Mouse (Mus musculus): ENCODE data around the gene Trpm2. TPM values are rescaled to one million over a fixed set of nuclear protein-coding genes. Genes with fewer than 3 reads are reported as not detected.

The Trpm2 gene
- polyA plus RNA-seq, 1 experiment from 2014 or later: 1.5 TPM

DNA sequence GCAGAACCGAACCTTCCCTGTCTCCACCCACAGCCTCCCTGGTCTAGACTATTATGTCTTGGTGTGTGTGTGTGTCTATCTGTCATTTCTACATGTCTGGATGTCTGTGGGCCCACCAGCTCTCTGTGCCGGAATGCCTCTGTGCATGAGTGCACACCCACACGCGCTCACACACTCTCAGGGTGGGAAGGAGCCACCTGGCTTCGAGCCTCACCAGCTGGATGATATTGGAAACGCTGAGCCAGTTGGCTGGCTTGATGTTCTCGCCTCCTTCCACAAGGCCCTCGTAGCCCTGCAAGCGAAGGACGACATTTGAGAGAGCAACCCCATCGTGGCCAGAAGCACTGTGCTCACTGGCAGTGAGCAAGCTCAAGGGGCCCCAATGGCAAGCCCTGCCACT is 31.4 kb upstream of the Trpm2 start:
- peaks cover 76% of the 10 kb centered on the region for H3K36me3 ChIP-seq (ENCODE audit: control insufficient read depth, insufficient read depth, low read length)
- peaks cover 7% of the 10 kb centered on the region; the same call in 1 of the 2 replicates for H3K4me1 ChIP-seq (ENCODE audit: control insufficient read depth, insufficient read depth, low read length)
- WGBS: 88% methylated on average over 11 of the region's 11 CpGs
- H3K27me3 ChIP-seq (ENCODE audit: control insufficient read depth, insufficient read depth, low read length): no peaks in the 10 kb centered on the region
- no peak for ATAC-seq (ENCODE audit: insufficient number of reproducible peaks, insufficient read depth, low FRiP score, low read depth)
- H3K27ac ChIP-seq (ENCODE audit: low read length): no peak overlapping the region
- H3K9ac ChIP-seq (replicated peaks; ENCODE audit: low read depth, low read length): no peak overlapping the region
- no peak overlapping the region for H3K4me3 ChIP-seq (ENCODE audit: low read depth, low read length)
- no peaks in the 10 kb centered on the region for H3K9me3 ChIP-seq (ENCODE audit: control insufficient read depth, low read depth, low read length)
- no peak overlapping the region for H3K4me2 ChIP-seq (replicated peaks; ENCODE audit: low read depth, low read length)

DNA sequence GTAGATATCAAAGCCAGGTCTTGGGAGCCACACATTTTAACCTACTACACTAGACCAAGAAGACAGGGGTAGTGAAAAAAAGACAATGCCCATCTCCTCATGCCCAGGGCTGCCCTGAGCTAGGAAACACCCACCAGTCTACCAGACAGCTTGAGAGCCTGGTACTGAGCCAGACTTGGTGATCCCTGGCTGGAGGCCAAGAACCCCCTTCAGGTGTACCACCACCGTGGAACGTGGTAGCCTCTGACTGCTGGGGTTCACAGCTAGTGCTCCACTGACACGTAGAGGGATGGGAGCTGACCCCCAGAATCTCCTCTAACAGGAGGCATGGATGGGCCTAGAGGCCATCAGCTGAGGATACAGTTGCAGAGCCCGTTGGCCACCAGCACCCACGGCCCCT is 29.8 kb upstream of the Trpm2 start:
- Histone ChIP-seq H3K4me3 (ENCODE audit: low read depth, low read length) (no peak overlapping the region), H3K4me1 (ENCODE audit: control insufficient read depth, insufficient read depth, low read length) (no peaks in the 10 kb centered on the region), H3K4me2 (replicated peaks; ENCODE audit: low read depth, low read length) (no peak overlapping the region), H3K27me3 (ENCODE audit: control insufficient read depth, insufficient read depth, low read length) (no peaks in the 10 kb centered on the region), H3K36me3 (ENCODE audit: control insufficient read depth, insufficient read depth, low read length) (peaks cover 80% of the 10 kb centered on the region), H3K9ac (replicated peaks; ENCODE audit: low read depth, low read length) (no peak overlapping the region), H3K27ac (ENCODE audit: low read length) (no peak overlapping the region), H3K9me3 (ENCODE audit: control insufficient read depth, low read depth, low read length) (no peaks in the 10 kb centered on the region)
- whole genome bisulfite sequencing: 92% methylated on average over 5 of the region's 5 CpGs
- no peak for ATAC-seq (ENCODE audit: insufficient number of reproducible peaks, insufficient read depth, low FRiP score, low read depth)

DNA sequence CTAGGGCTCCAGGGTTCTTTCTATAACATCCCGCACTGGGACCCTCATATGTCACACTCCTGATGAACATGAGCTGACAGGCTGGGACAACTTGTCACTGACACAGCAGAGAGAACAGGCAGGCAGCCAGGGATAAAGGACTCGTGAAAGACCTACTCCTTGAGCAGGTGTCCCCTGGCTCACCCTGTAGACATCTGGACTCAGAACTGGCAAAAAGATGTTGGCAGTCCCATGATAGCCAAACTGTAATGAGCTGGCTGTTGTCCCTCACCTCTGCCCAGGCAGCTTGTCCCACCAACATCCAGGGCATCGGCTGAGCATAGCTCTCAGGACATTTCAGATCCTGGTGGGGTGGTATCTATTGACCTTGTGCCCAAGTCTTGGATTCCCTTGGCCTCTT is 25.3 kb upstream of the Trpm2 start:
- no peak for ATAC-seq (ENCODE audit: insufficient number of reproducible peaks, insufficient read depth, low FRiP score, low read depth)
- Histone ChIP-seq H3K9ac (replicated peaks; ENCODE audit: low read depth, low read length) (no peak overlapping the region), H3K4me3 (ENCODE audit: low read depth, low read length) (no peak overlapping the region), H3K4me2 (replicated peaks; ENCODE audit: low read depth, low read length) (no peak overlapping the region), H3K4me1 (ENCODE audit: control insufficient read depth, insufficient read depth, low read length) (no peaks in the 10 kb centered on the region), H3K9me3 (ENCODE audit: control insufficient read depth, low read depth, low read length) (no peaks in the 10 kb centered on the region), H3K27ac (ENCODE audit: low read length) (no peak overlapping the region), H3K27me3 (ENCODE audit: control insufficient read depth, insufficient read depth, low read length) (no peaks in the 10 kb centered on the region), H3K36me3 (ENCODE audit: control insufficient read depth, insufficient read depth, low read length) (peaks cover 71% of the 10 kb centered on the region)
- WGBS: 86% methylated on average over 3 of the region's 3 CpGs

DNA sequence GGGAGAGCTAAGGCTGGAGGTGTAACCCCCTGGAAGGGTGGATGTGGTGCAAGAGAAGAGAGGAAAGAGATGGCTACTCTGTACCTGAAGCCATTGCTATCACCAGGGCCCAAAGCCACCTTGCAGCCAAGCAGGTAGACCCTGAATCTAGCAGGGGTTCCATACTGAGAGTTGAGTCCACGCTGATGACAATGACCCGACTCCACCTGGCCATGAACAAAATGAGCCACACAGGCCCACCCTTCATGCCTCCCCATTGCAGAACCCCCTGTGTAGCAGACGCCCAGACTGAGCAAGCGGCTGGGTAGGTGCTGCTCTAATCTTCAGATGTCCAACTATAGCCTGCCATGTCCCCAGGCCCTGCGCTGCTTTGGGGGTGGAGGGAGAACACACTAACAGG is 15.4 kb upstream of the Trpm2 start:
- Histone ChIP-seq H3K9me3 (ENCODE audit: control insufficient read depth, low read depth, low read length) (no peaks in the 10 kb centered on the region), H3K4me1 (ENCODE audit: control insufficient read depth, insufficient read depth, low read length) (no peaks in the 10 kb centered on the region), H3K36me3 (ENCODE audit: control insufficient read depth, insufficient read depth, low read length) (peaks cover 33% of the 10 kb centered on the region), H3K27ac (ENCODE audit: low read length) (no peak overlapping the region), H3K27me3 (ENCODE audit: control insufficient read depth, insufficient read depth, low read length) (no peaks in the 10 kb centered on the region), H3K4me2 (replicated peaks; ENCODE audit: low read depth, low read length) (no peak overlapping the region), H3K9ac (replicated peaks; ENCODE audit: low read depth, low read length) (no peak overlapping the region), H3K4me3 (ENCODE audit: low read depth, low read length) (no peak overlapping the region)
- WGBS: 82% methylated on average over 5 of the region's 5 CpGs
- no peak for ATAC-seq (ENCODE audit: insufficient number of reproducible peaks, insufficient read depth, low FRiP score, low read depth)

DNA sequence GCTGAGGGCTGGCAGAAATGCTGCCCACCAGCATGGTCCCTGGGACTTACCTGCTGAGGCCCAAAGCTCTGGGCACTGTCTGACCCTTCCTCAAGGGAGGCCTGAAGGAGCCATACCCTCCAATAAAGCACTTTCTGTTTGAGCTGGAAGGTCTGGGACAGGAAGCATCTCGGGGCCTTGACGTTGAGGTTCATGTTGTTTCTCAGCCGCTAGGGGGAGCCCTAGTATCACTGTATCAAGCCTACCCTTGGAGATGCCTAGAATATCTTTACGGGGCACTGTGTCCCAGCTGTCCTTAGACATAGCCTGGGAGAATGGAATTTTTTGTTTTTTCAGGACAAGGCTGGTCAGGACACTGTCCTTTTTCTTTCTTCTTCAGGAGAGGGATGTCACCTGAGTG is 14.3 kb upstream of the Trpm2 start:
- ATAC-seq (ENCODE audit: insufficient number of reproducible peaks, insufficient read depth, low FRiP score, low read depth): peak; percentile 54
- Histone ChIP-seq H3K27me3 (ENCODE audit: control insufficient read depth, insufficient read depth, low read length) (no peaks in the 10 kb centered on the region), H3K4me1 (ENCODE audit: control insufficient read depth, insufficient read depth, low read length) (no peaks in the 10 kb centered on the region), H3K36me3 (ENCODE audit: control insufficient read depth, insufficient read depth, low read length) (peaks cover 26% of the 10 kb centered on the region), H3K27ac (ENCODE audit: low read length) (no peak overlapping the region), H3K9ac (replicated peaks; ENCODE audit: low read depth, low read length) (no peak overlapping the region), H3K4me3 (ENCODE audit: low read depth, low read length) (no peak overlapping the region), H3K4me2 (replicated peaks; ENCODE audit: low read depth, low read length) (no peak overlapping the region), H3K9me3 (ENCODE audit: control insufficient read depth, low read depth, low read length) (no peaks in the 10 kb centered on the region)
- WGBS: 1% methylated on average over 4 of the region's 4 CpGs

DNA sequence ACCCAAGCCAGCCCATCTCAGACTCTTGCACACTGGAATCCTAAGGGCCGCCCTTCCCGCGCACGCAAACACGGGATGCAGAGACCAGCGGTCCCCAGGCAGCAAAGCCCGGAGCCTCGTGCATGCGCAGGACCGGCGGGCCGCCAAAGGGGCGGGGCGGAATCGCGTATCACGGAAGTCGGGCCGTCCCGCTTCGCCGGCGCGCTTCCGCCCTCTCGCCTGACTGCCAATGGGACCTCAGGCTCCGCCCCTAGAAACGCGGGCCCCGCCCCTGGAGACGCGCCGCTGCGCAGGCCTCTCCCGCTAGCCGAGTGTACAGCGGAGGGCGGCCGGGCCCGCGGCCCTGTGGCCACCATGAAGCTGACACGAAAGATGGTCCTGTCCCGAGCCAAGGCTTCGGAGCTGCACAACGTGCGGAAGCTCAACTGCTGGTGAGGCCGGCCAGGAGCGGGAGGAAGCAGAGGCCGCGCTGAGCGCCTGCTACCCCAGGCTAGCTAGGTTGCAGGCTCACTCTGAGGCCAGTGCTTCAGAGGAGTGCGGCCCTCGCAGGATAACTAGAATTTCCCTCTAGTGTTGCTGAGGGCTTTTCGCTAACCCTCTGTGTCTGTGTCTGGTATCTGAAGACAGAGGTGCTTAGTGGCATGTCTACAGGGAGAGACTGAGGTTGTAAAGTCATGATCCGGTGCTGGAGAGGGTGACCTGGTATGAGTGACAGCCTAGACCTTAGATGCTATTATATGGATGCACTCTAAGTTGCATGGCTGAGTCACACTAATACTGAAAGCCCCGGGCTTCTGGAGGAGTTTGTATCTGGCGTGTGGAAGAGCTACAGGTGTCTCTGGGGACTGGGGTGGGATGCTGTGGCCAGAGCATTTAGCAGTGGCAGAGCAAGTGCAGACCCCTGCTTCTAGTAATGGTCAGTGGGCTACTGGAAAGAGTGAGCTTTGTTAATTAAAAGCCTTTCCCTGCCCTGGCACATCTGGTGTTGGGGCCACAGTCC is 8.3 kb upstream of the Trpm2 start, which contains the start of gene 1810043G02Rik:
Gene 1810043G02Rik, plus strand, starts transcription at position 174 of the 1,000 bp plus-strand sequence.
- no peaks in the 10 kb centered on the region for H3K9me3 ChIP-seq (ENCODE audit: control insufficient read depth, low read depth, low read length)
- H3K4me1 ChIP-seq (ENCODE audit: control insufficient read depth, insufficient read depth, low read length): peaks cover 8% of the 10 kb centered on the region
- H3K4me3 ChIP-seq (ENCODE audit: low read depth, low read length): peak within 1 kb of the TSS; percentile 54
- peak within 1 kb of the TSS; percentile 55; the same call in 1 of the 2 replicates for H3K9ac ChIP-seq (replicated peaks; ENCODE audit: low read depth, low read length)
- 0 out of 2 replicates have a peak within 1 kb of the TSS, but pooled peaks have one; percentile 44 for H3K27ac ChIP-seq (ENCODE audit: low read length)
- ATAC-seq (ENCODE audit: insufficient number of reproducible peaks, insufficient read depth, low FRiP score, low read depth): peak; percentile 91
- no peaks in the 10 kb centered on the region for H3K27me3 ChIP-seq (ENCODE audit: control insufficient read depth, insufficient read depth, low read length)
- WGBS: under 1% methylated on average over 57 of the region's 57 CpGs
- H3K36me3 ChIP-seq (ENCODE audit: control insufficient read depth, insufficient read depth, low read length): 0 out of 2 replicates have a peak, but pooled peaks cover 4% of the 10 kb centered on the region
- peak within 1 kb of the TSS; percentile 73 for H3K4me2 ChIP-seq (replicated peaks; ENCODE audit: low read depth, low read length)

DNA sequence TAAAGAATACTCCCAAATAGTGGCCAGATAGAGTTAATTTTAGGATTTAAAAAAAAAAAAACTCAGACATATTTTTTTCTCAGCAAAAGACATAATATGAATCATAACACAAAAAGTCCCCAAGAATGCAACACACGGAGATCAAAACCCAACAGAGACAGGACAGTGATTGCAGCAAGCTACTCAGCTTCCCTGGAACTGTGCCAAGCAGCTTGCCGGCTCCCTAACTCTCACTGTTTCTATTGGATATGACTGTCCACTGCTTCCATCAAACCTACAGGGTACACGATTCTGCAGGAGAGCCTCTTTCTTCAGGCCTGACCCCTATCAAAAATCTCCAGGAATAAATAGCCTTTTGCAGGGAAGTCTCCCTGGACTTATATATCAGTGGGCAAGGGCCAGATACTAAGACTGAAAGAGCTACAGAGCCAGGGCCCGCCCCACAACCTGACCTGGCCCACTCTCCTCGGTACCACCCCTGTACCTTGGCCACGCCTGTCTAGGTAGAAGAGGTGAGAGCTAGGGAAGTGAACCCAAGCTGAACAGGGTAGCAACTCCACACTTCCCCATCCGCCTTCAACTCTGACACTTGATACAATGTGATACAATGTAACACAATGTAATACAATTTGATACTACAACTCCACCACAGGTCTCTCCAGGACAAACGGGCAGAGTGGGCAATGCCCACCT is 6.2 kb upstream of the Trpm2 start:
- no peak for ATAC-seq (ENCODE audit: insufficient number of reproducible peaks, insufficient read depth, low FRiP score, low read depth)
- 57% methylated on average over 8 of the region's 8 CpGs for WGBS
- no peaks in the 10 kb centered on the region for H3K9me3 ChIP-seq (ENCODE audit: control insufficient read depth, low read depth, low read length)
- H3K36me3 ChIP-seq (ENCODE audit: control insufficient read depth, insufficient read depth, low read length): 0 out of 2 replicates have a peak, but pooled peaks cover 4% of the 10 kb centered on the region
- H3K4me1 ChIP-seq (ENCODE audit: control insufficient read depth, insufficient read depth, low read length): peaks cover 8% of the 10 kb centered on the region
- H3K27ac ChIP-seq (ENCODE audit: low read length): peak overlapping the region; percentile 48; the same call in 1 of the 2 replicates
- H3K4me3 ChIP-seq (ENCODE audit: low read depth, low read length): no peak overlapping the region
- no peak overlapping the region for H3K9ac ChIP-seq (replicated peaks; ENCODE audit: low read depth, low read length)
- H3K27me3 ChIP-seq (ENCODE audit: control insufficient read depth, insufficient read depth, low read length): no peaks in the 10 kb centered on the region
- no peak overlapping the region for H3K4me2 ChIP-seq (replicated peaks; ENCODE audit: low read depth, low read length)

DNA sequence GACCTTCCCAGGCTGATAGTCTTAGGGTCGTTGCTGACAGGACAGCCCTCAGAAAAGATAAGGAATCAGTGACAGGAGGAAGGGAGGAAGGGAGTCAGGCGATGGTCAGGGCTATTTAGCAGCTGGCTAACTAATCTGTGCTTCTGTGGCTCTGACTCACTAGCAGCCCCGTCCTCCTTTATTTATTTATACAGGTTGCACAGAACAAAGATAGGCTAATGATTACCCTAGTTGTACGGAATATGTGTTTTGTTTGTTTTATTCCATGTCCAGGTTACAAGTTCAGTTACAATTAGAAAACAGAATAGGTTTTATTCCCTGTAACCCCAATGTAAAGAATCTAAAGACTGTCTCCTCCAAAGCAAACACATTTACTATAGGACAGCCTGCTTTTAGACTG is 5.3 kb upstream of the Trpm2 start:
- Histone ChIP-seq H3K27ac (ENCODE audit: low read length) (peak overlapping the region; percentile 2; the same call in 1 of the 2 replicates), H3K36me3 (ENCODE audit: control insufficient read depth, insufficient read depth, low read length) (0 out of 2 replicates have a peak, but pooled peaks cover 4% of the 10 kb centered on the region), H3K4me3 (ENCODE audit: low read depth, low read length) (no peak overlapping the region), H3K9me3 (ENCODE audit: control insufficient read depth, low read depth, low read length) (no peaks in the 10 kb centered on the region), H3K9ac (replicated peaks; ENCODE audit: low read depth, low read length) (no peak overlapping the region), H3K4me1 (ENCODE audit: control insufficient read depth, insufficient read depth, low read length) (peaks cover 8% of the 10 kb centered on the region), H3K4me2 (replicated peaks; ENCODE audit: low read depth, low read length) (no peak overlapping the region), H3K27me3 (ENCODE audit: control insufficient read depth, insufficient read depth, low read length) (no peaks in the 10 kb centered on the region)
- WGBS: 10% methylated on average over 4 of the region's 4 CpGs
- ATAC-seq (ENCODE audit: insufficient number of reproducible peaks, insufficient read depth, low FRiP score, low read depth): 0 out of 2 replicates have a peak, but pooled peaks have one; percentile 14
